Mouse (Mus musculus) CH12.LX (cell line): Measurements from ENCODE around the gene Rsph6a.
"Not testable (repeated sequence)": the region's sequence is repeated elsewhere in the genome, so short reads cannot be mapped to it uniquely, and the experiment has no call there.

Experiments used
- MAFK ChIP-seq: IDR thresholded peaks from 2 replicates; pipeline ENCODE4 v1.6.1; 2011; ENCODE audit warnings: low read length, improper control_type of control experiment; ENCODE audit not compliant: insufficient replicate concordance
- POLR2A ChIP-seq: IDR thresholded peaks from 2 replicates; pipeline ENCODE4 v1.6.1; 2011; ENCODE audit warnings: low read depth, mild to moderate bottlenecking, improper control_type of control experiment, low read length

GRCm38 (mm10) chr7:19071024-19071423 lies 16.5 kb downstream of the Rsph6a start:
- TF ChIP-seq POLR2A, MAFK: not testable (repeated sequence)
